Mouse (Mus musculus) lung, postnatal 0 days (tissue): ENCODE results near the gene Tceanc2. TPM values are rescaled to one million over a fixed set of nuclear protein-coding genes. Genes with fewer than 3 reads are reported as not detected.
"Not testable (repeated sequence)": the region's sequence is repeated elsewhere in the genome, so short reads cannot be mapped to it uniquely, and the experiment has no call there.

ENCODE experiments used
- ATAC-seq: fragments of 200-750 bp; cut with Nextera tagmentation; 2 replicates; pipeline ENCODE4 v1.8.0; 2017; ENCODE audit warnings: moderate library complexity
- DNase-seq: peaks from one replicate; pipeline ENCODE4 v3.0.0-alpha.2; 2016; ENCODE audit warnings: low spot score
- H3K27ac ChIP-seq: fragments of 300-500 bp; sonication (generic); 2 replicates; pipeline ENCODE4 v1.5.1; 2014; ENCODE audit warnings: antibody characterized with exemption, mild to moderate bottlenecking, low read length, mixed read lengths
- H3K27me3 ChIP-seq: fragments of 300-500 bp; sonication (generic); replicated peaks from 2 replicates; pipeline ENCODE4 v1.6.1; 2014; ENCODE audit warnings: low read length, mixed read lengths; ENCODE audit not compliant: insufficient read depth
- H3K36me3 ChIP-seq: fragments of 300-500 bp; sonication (generic); 2 replicates; pipeline ENCODE4 v1.6.1; 2014; ENCODE audit warnings: low read length, mixed read lengths; ENCODE audit not compliant: insufficient read depth
- H3K4me1 ChIP-seq: fragments of 300-500 bp; sonication (generic); 2 replicates; pipeline ENCODE4 v1.6.1; 2014; ENCODE audit warnings: antibody characterized with exemption, low read depth, low read length, mixed read lengths; ENCODE audit not compliant: insufficient read depth
- H3K4me2 ChIP-seq: fragments of 300-500 bp; sonication (generic); replicated peaks from 2 replicates; pipeline ENCODE4 v1.6.1; 2014; ENCODE audit warnings: low read depth, mild to moderate bottlenecking, low read length, moderate library complexity, mixed read lengths
- H3K4me3 ChIP-seq: fragments of 300-500 bp; sonication (generic); 2 replicates; pipeline ENCODE4 v1.5.1; 2014; ENCODE audit warnings: low read depth, low read length
- H3K9ac ChIP-seq: fragments of 300-500 bp; sonication (generic); replicated peaks from 2 replicates; pipeline ENCODE4 v1.6.1; 2014; ENCODE audit warnings: low read depth, mild to moderate bottlenecking
- H3K9me3 ChIP-seq: fragments of 300-500 bp; sonication (generic); 2 replicates; pipeline ENCODE4 v1.6.1; 2016; ENCODE audit warnings: low read length, mixed read lengths
- CTCF ChIP-seq: IDR thresholded peaks from 2 replicates; pipeline ENCODE4 v1.5.1; 2016; ENCODE audit warnings: antibody characterized with exemption, mild to moderate bottlenecking
- EP300 ChIP-seq: IDR thresholded peaks from 2 replicates; pipeline ENCODE4 v1.6.1; 2016; ENCODE audit warnings: antibody characterized with exemption, mild to moderate bottlenecking, control low read depth
- WGBS: fragments of 180-500 bp; shearing (Covaris S2); extraction: QIAGEN DNeasy Blood & Tissue Kit; methylation state at CpG from one replicate; pipeline ENCODE4 v1.1.7; 2014; 5-methylcytosine and 5-hydroxymethylcytosine counted together
- polyA plus RNA-seq: library from polyadenylated mRNA; unstranded; fragments of >200 nt; fragmentation: Nextera tagmentation; extraction: Ambion mirVana; gene quantifications from 2 replicates; pipeline ENCODE4 v1.2.1, GENCODE M21; 2015

Tceanc2 gene
- polyA plus RNA-seq, 1 experiment from 2014 or later: 20.7 TPM

DNA sequence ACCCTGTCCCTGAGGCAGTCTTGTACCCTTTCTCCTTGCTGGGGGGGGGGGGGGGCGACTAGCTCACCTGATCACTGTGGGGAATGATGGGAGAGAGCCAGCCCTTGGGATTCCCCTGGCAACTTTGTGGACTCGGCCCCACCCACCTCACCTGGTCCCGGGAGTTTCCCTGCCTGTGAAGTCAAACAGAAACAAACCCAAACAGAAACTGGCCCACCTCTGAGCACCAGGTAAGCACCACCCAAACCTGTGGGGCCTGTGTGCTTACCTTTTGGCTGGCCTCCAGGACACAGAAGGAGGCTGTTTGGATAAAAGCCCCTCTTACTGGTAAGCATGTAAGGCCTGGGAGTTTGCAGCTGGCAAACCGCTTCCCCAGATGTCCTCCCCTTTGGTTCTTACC, 59.9 kb downstream of the Tceanc2 start:
- no peak for TF ChIP-seq CTCF
- no peak for TF ChIP-seq EP300
- H3K9me3 ChIP-seq: no peaks in the 10 kb centered on the region
- H3K27me3 ChIP-seq: no peaks in the 10 kb centered on the region
- no peak overlapping the region for H3K27ac ChIP-seq
- H3K36me3 ChIP-seq: no peaks in the 10 kb centered on the region
- no peak overlapping the region for H3K4me2 ChIP-seq
- H3K4me1 ChIP-seq: no peaks in the 10 kb centered on the region
- ATAC-seq (peak; percentile 60), DNase-seq (peak; percentile 54)
- WGBS: 41% methylated on average over 3 of the region's 4 CpGs
- H3K4me3 ChIP-seq: no peak overlapping the region
- H3K9ac ChIP-seq: no peak overlapping the region

- ATAC-seq: no peak
- TF ChIP-seq CTCF: no peak
- no peak for TF ChIP-seq EP300
- Histone ChIP-seq H3K36me3 (no peaks in the 10 kb centered on the region), H3K27ac (no peak overlapping the region), H3K27me3 (no peaks in the 10 kb centered on the region), H3K4me1 (no peaks in the 10 kb centered on the region), H3K4me2 (no peak overlapping the region), H3K4me3 (no peak overlapping the region), H3K9me3 (no peaks in the 10 kb centered on the region), H3K9ac (no peak overlapping the region)
- 82% methylated on average over 2 of the region's 2 CpGs for WGBS
- no peak for DNase-seq
Observed at GRCm38 (mm10) chr4:107117741-107118385, 61.1 kb downstream of the Tceanc2 start.

DNA sequence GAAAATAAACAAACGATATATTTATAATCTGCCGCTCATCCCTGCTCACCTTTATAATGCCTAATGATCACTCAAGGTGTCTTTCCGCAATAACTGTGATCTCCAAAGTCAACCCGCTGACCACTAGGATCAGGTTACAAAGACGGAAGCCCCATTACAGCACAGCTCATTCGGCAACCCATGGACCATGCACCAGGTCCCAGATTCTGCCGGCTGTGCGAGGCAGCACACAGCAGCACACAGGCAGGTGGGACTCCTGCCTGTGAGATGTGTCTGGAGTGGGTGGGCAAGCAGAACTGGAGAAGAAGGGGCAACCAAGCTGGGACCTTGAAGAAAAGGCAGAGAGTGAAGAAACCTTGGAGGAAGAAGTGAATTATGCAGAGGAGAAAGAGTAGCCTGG, 64.6 kb downstream of the Tceanc2 start:
- TF ChIP-seq CTCF (no peak), EP300 (no peak)
- DNase-seq (no peak), ATAC-seq (no peak)
- Histone ChIP-seq H3K27ac (no peak overlapping the region), H3K9ac (no peak overlapping the region), H3K27me3 (no peaks in the 10 kb centered on the region), H3K4me3 (no peak overlapping the region), H3K9me3 (no peaks in the 10 kb centered on the region), H3K4me2 (no peak overlapping the region), H3K4me1 (no peaks in the 10 kb centered on the region), H3K36me3 (no peaks in the 10 kb centered on the region)
- 26% methylated on average over 8 of the region's 8 CpGs for WGBS

- 80% methylated on average over 6 of the region's 6 CpGs for WGBS
- not testable (repeated sequence) for ATAC-seq, H3K9me3 ChIP-seq, H3K27me3 ChIP-seq, H3K36me3 ChIP-seq, H3K4me2 ChIP-seq, H3K27ac ChIP-seq, DNase-seq, H3K4me1 ChIP-seq, H3K4me3 ChIP-seq, H3K9ac ChIP-seq
Observed at GRCm38 (mm10) chr4:107109181-107109580, 69.7 kb downstream of the Tceanc2 start.

GRCm38 (mm10) chr4:107108291-107108731, 70.6 kb downstream of the Tceanc2 start:
- no peaks in the 10 kb centered on the region for H3K27me3 ChIP-seq
- peak; percentile 43 for ATAC-seq
- no peak overlapping the region for H3K4me2 ChIP-seq
- H3K4me1 ChIP-seq: no peaks in the 10 kb centered on the region
- H3K27ac ChIP-seq: no peak overlapping the region
- H3K9ac ChIP-seq: no peak overlapping the region
- H3K9me3 ChIP-seq: no peaks in the 10 kb centered on the region
- no peaks in the 10 kb centered on the region for H3K36me3 ChIP-seq
- TF ChIP-seq EP300 (no peak), CTCF (no peak)
- DNase-seq: no peak
- 30% methylated on average over 13 of the region's 13 CpGs for WGBS
- H3K4me3 ChIP-seq: no peak overlapping the region

DNA sequence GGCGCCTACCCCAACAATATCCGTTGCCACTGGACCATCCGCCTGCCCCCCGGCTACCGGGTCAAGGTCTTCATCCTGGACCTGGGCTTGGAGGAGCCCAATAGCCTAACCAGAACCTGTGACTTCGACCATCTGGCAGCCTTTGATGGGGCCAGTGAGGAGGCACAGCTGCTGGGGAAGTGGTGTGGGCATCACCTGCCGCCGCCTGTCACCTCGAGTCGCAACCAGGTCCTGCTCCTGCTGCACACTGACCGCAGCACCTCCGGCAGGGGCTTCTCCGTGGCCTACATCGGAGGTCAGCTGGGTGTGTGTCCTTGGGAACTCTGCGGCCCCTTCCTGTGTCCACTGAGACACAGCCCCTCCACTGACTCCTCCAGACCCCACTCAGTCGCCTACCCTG, 72.1 kb downstream of the Tceanc2 start:
- Histone ChIP-seq H3K9me3 (no peaks in the 10 kb centered on the region), H3K36me3 (no peaks in the 10 kb centered on the region), H3K9ac (no peak overlapping the region), H3K27me3 (no peaks in the 10 kb centered on the region), H3K4me2 (no peak overlapping the region), H3K4me3 (no peak overlapping the region), H3K27ac (no peak overlapping the region), H3K4me1 (no peaks in the 10 kb centered on the region)
- DNase-seq (no peak), ATAC-seq (no peak)
- TF ChIP-seq CTCF (no peak), EP300 (no peak)
- 90% methylated on average over 16 of the region's 16 CpGs for WGBS

GRCm38 (mm10) chr4:107102220-107102619, 76.7 kb downstream of the Tceanc2 start:
- H3K4me2 ChIP-seq: no peak overlapping the region
- WGBS: 54% methylated on average over 8 of the region's 8 CpGs

More at GRCm38 (mm10) chr4:107102220-107102619, 76.7 kb downstream of the Tceanc2 start:
- Histone ChIP-seq H3K9me3 (no peaks in the 10 kb centered on the region), H3K4me3 (no peak overlapping the region), H3K36me3 (no peaks in the 10 kb centered on the region), H3K4me1 (no peaks in the 10 kb centered on the region), H3K27ac (no peak overlapping the region), H3K27me3 (no peaks in the 10 kb centered on the region), H3K9ac (no peak overlapping the region)
- no peak for TF ChIP-seq CTCF
- 0 out of 2 replicates have a peak, but pooled peaks have one; percentile 8 for TF ChIP-seq EP300
- DNase-seq: peak; percentile 59
- ATAC-seq: peak; percentile 68
